Mouse (Mus musculus) midbrain, embryonic 10.5 days (tissue): ENCODE results near the gene Plcl1. TPM values are rescaled to one million over a fixed set of nuclear protein-coding genes. Genes with fewer than 3 reads are reported as not detected.

Experiments
- DNase-seq: peaks from one replicate; pipeline ENCODE4 v3.0.0-alpha.2; 2017; ENCODE audit warnings: low spot score
- H3K27ac ChIP-seq: fragments of 300-500 bp; sonication (generic); replicated peaks from 2 replicates; pipeline ENCODE4 v1.5.1; 2016; ENCODE audit warnings: mild to moderate bottlenecking
- H3K27me3 ChIP-seq: fragments of 300-500 bp; sonication (generic); 2 replicates; pipeline ENCODE4 v1.6.1; 2016; ENCODE audit warnings: low read depth, mild to moderate bottlenecking; ENCODE audit not compliant: poor library complexity, severe bottlenecking
- H3K36me3 ChIP-seq: fragments of 300-500 bp; sonication (generic); 2 replicates; pipeline ENCODE4 v1.6.1; 2016; ENCODE audit warnings: mild to moderate bottlenecking, moderate library complexity
- H3K4me1 ChIP-seq: fragments of 300-500 bp; sonication (generic); 2 replicates; pipeline ENCODE4 v1.6.1; 2016
- H3K4me3 ChIP-seq: fragments of 300-500 bp; sonication (generic); 2 replicates; pipeline ENCODE4 v1.5.1; 2016; ENCODE audit warnings: mild to moderate bottlenecking, moderate library complexity
- H3K9me3 ChIP-seq: fragments of 300-500 bp; sonication (generic); replicated peaks from 2 replicates; pipeline ENCODE4 v1.6.1; 2016; ENCODE audit warnings: mild to moderate bottlenecking
- WGBS: fragments of 180-500 bp; shearing (Covaris S2); methylation state at CpG from one replicate; pipeline ENCODE4 v1.1.7; 2016; 5-methylcytosine and 5-hydroxymethylcytosine counted together
- polyA plus RNA-seq: library from polyadenylated mRNA; unstranded; fragments of >200 nt; fragmentation: Nextera tagmentation; extraction: Ambion mirVana; gene quantifications from 2 replicates; pipeline ENCODE4 v1.2.1, GENCODE M21; 2016

The Plcl1 gene
- 0.93 and 1.0 TPM in 2 replicates for polyA plus RNA-seq

- peak; percentile 95 for DNase-seq
- Histone ChIP-seq H3K4me1 (peaks cover 17% of the 10 kb centered on the region), H3K4me3 (peak within 1 kb of the TSS; percentile 75), H3K9me3 (no peaks in the 10 kb centered on the region), H3K27ac (peak within 1 kb of the TSS; percentile 74), H3K27me3 (peaks cover 60% of the 10 kb centered on the region), H3K36me3 (no peaks in the 10 kb centered on the region)
- WGBS, result 4% methylated on average over 51 of the region's 51 CpGs
These were observed at the start of gene Plcl1 for GRCm38 (mm10) chr1:55405272-55406022. TSS of gene Plcl1 (plus strand) at chr1:55405921.

- peak; percentile 11 for DNase-seq
These were observed 43.1 kb upstream of the Plcl1 start for GRCm38 (mm10) chr1:55362634-55363033.

GRCm38 (mm10) chr1:55363044-55363565 is 42.6 kb upstream of the Plcl1 start, which contains the start of gene Boll:
TSS of gene Boll (minus strand) at chr1:55363469.
- no peaks in the 10 kb centered on the region for H3K36me3 ChIP-seq
- DNase-seq, result peak; percentile 75
- H3K4me3 ChIP-seq, result peak within 1 kb of the TSS; percentile 57
- 13% methylated on average over 57 of the region's 68 CpGs for WGBS
- no peak within 1 kb of the TSS; the same call in 1 of the 2 replicates for H3K27ac ChIP-seq
- peaks cover 11% of the 10 kb centered on the region for H3K4me1 ChIP-seq
- H3K27me3 ChIP-seq, result peaks cover 47% of the 10 kb centered on the region
- peaks cover 8% of the 10 kb centered on the region for H3K9me3 ChIP-seq

More at GRCm38 (mm10) chr1:55362634-55363033, 43.1 kb upstream of the Plcl1 start:
- H3K9me3 ChIP-seq, result peaks cover 8% of the 10 kb centered on the region
- H3K4me1 ChIP-seq, result peaks cover 11% of the 10 kb centered on the region
- H3K4me3 ChIP-seq, result peak overlapping the region; percentile 57
- H3K27ac ChIP-seq, result no peak overlapping the region
- WGBS, result 55% methylated on average over 49 of the region's 49 CpGs
- H3K36me3 ChIP-seq, result no peaks in the 10 kb centered on the region
- H3K27me3 ChIP-seq, result peaks cover 47% of the 10 kb centered on the region

GRCm38 (mm10) chr1:55363586-55363985 is 42.1 kb upstream of the Plcl1 start:
- H3K27ac ChIP-seq, result no peak overlapping the region; the same call in 1 of the 2 replicates
- H3K36me3 ChIP-seq, result no peaks in the 10 kb centered on the region
- H3K9me3 ChIP-seq, result peaks cover 8% of the 10 kb centered on the region
- H3K4me3 ChIP-seq, result peak overlapping the region; percentile 57
- DNase-seq, result peak; percentile 65
- H3K27me3 ChIP-seq, result peaks cover 47% of the 10 kb centered on the region
- 4% methylated on average over 13 of the region's 27 CpGs for WGBS
- peaks cover 11% of the 10 kb centered on the region for H3K4me1 ChIP-seq

GRCm38 (mm10) chr1:55372626-55373025 is 33.1 kb upstream of the Plcl1 start:
- H3K27me3 ChIP-seq, result no peaks in the 10 kb centered on the region
- no peaks in the 10 kb centered on the region for H3K9me3 ChIP-seq
- no peak for DNase-seq
- no peaks in the 10 kb centered on the region for H3K4me1 ChIP-seq
- H3K36me3 ChIP-seq, result no peaks in the 10 kb centered on the region
- 88% methylated on average over 3 of the region's 3 CpGs for WGBS
- H3K4me3 ChIP-seq, result no peak overlapping the region
- H3K27ac ChIP-seq, result no peak overlapping the region

- no peak overlapping the region for H3K4me3 ChIP-seq
- H3K27ac ChIP-seq, result no peak overlapping the region
- H3K36me3 ChIP-seq, result no peaks in the 10 kb centered on the region
- H3K9me3 ChIP-seq, result no peaks in the 10 kb centered on the region
- DNase-seq, result no peak
- WGBS, result 68% methylated on average over 2 of the region's 2 CpGs
- H3K4me1 ChIP-seq, result peaks cover 4% of the 10 kb centered on the region
- H3K27me3 ChIP-seq, result no peaks in the 10 kb centered on the region
These were observed 25.2 kb upstream of the Plcl1 start for GRCm38 (mm10) chr1:55380527-55380926.

- Histone ChIP-seq H3K4me3 (no peak overlapping the region), H3K36me3 (no peaks in the 10 kb centered on the region), H3K4me1 (peaks cover 4% of the 10 kb centered on the region), H3K9me3 (no peaks in the 10 kb centered on the region), H3K27me3 (no peaks in the 10 kb centered on the region), H3K27ac (no peak overlapping the region)
- 12% methylated on average over 9 of the region's 9 CpGs for WGBS
- DNase-seq, result peak; percentile 87
These were observed 22.5 kb upstream of the Plcl1 start for GRCm38 (mm10) chr1:55383114-55383773.

GRCm38 (mm10) chr1:55399891-55400290 is 5.8 kb upstream of the Plcl1 start:
- 50% methylated on average over 5 of the region's 5 CpGs for WGBS
- peak; percentile 35 for DNase-seq
- Histone ChIP-seq H3K27ac (no peak overlapping the region), H3K9me3 (no peaks in the 10 kb centered on the region), H3K4me1 (peaks cover 6% of the 10 kb centered on the region), H3K4me3 (no peak overlapping the region), H3K36me3 (no peaks in the 10 kb centered on the region), H3K27me3 (peaks cover 21% of the 10 kb centered on the region)

GRCm38 (mm10) chr1:55404439-55404838 is 1.3 kb upstream of the Plcl1 start:
- 9% methylated on average over 3 of the region's 3 CpGs for WGBS
- Histone ChIP-seq H3K4me3 (no peak overlapping the region), H3K36me3 (no peaks in the 10 kb centered on the region), H3K27ac (no peak overlapping the region), H3K9me3 (no peaks in the 10 kb centered on the region), H3K4me1 (peaks cover 22% of the 10 kb centered on the region), H3K27me3 (peaks cover 60% of the 10 kb centered on the region)
- peak; percentile 30 for DNase-seq

- DNase-seq, result no peak
- H3K9me3 ChIP-seq, result no peaks in the 10 kb centered on the region
These were observed 297 bp downstream of the Plcl1 start for GRCm38 (mm10) chr1:55406023-55406413.

GRCm38 (mm10) chr1:55406531-55407375 is 1.0 kb downstream of the Plcl1 start:
- 4% methylated on average over 35 of the region's 35 CpGs for WGBS
- Histone ChIP-seq H3K36me3 (no peaks in the 10 kb centered on the region), H3K27me3 (peaks cover 60% of the 10 kb centered on the region), H3K4me3 (peak overlapping the region; percentile 75), H3K4me1 (peaks cover 17% of the 10 kb centered on the region), H3K27ac (peak overlapping the region; percentile 74), H3K9me3 (no peaks in the 10 kb centered on the region)
- peak; percentile 50 for DNase-seq

More at GRCm38 (mm10) chr1:55406023-55406413, 297 bp downstream of the Plcl1 start:
- Histone ChIP-seq H3K4me1 (peaks cover 17% of the 10 kb centered on the region), H3K36me3 (no peaks in the 10 kb centered on the region), H3K4me3 (peak overlapping the region; percentile 75), H3K27ac (peak overlapping the region; percentile 74), H3K27me3 (peaks cover 60% of the 10 kb centered on the region)
- WGBS, result under 1% methylated on average over 42 of the region's 42 CpGs

GRCm38 (mm10) chr1:55410670-55411069 is 4.9 kb downstream of the Plcl1 start:
- WGBS, result 81% methylated on average over 2 of the region's 2 CpGs
- no peaks in the 10 kb centered on the region for H3K9me3 ChIP-seq

More at GRCm38 (mm10) chr1:55410670-55411069, 4.9 kb downstream of the Plcl1 start:
- Histone ChIP-seq H3K4me1 (peaks cover 9% of the 10 kb centered on the region), H3K27ac (no peak overlapping the region), H3K36me3 (no peaks in the 10 kb centered on the region), H3K4me3 (no peak overlapping the region), H3K27me3 (peaks cover 33% of the 10 kb centered on the region)
- DNase-seq, result no peak
